Mouse (Mus musculus): ENCODE measurements around the gene Msx3. TPM values are rescaled to one million over a fixed set of nuclear protein-coding genes. Genes with fewer than 3 reads are reported as not detected.

Msx3 gene
- total RNA-seq, 2 experiments from 2014 or later: not detected

- no peak for DNase-seq
- intact Hi-C loops (cut with DNase I): no loop called here
Observed at GRCm38 (mm10) chr7:139998691-139999350, 50.1 kb downstream of the Msx3 start.

Other genes starting within 250 kb of the Msx3 start
- gene Adgra1, start 214.9 kb downstream of the Msx3 start, total RNA-seq (2021): not detected
- not detected for gene Kndc1, start 154.4 kb downstream of the Msx3 start, total RNA-seq (2021)
- gene Utf1, start 105.3 kb downstream of the Msx3 start, total RNA-seq (2021): not detected
- not detected for gene 6430531B16Rik, start 70.3 kb downstream of the Msx3 start, total RNA-seq (2021)
- gene Adam8, start 56.5 kb downstream of the Msx3 start, total RNA-seq (2021): under 1 TPM; 0.49 to 0.61 TPM
- 10 to 100 TPM; 10.1 to 12.4 TPM for gene Zfp511, start 12.7 kb downstream of the Msx3 start, total RNA-seq (2021)
- 10 to 100 TPM; 26.9 to 34.4 TPM for gene Tubgcp2, start 12.4 kb downstream of the Msx3 start, total RNA-seq (2021)
- gene Caly, start 33.5 kb upstream of the Msx3 start, total RNA-seq (2021): not detected
- gene Prap1, start 44.3 kb upstream of the Msx3 start, total RNA-seq (2021): not detected
- gene Fuom, start 53.4 kb upstream of the Msx3 start, total RNA-seq (2021): 10 to 100 TPM; 72.7 to 79.5 TPM
- gene Paox, start 66.7 kb upstream of the Msx3 start, total RNA-seq (2021): 1 to 10 TPM; 3.3 to 5.1 TPM
- 100 to 1,000 TPM; 458 to 480 TPM for gene Echs1, start 67.4 kb upstream of the Msx3 start, total RNA-seq (2021)
- 10 to 100 TPM; 24.7 to 28.3 TPM for gene Mtg1, start 88.5 kb upstream of the Msx3 start, total RNA-seq (2021)
- gene Sprn, start 105.8 kb upstream of the Msx3 start, total RNA-seq (2021): 1 to 10 TPM in 1 of 2 experiments, under 1 TPM in 1; 0.46 to 1.0 TPM
- not detected for gene Olfr522, start 115.7 kb upstream of the Msx3 start, total RNA-seq (2021)
- not detected for gene Olfr523, start 124.1 kb upstream of the Msx3 start, total RNA-seq (2021)
- not detected for gene Olfr524, start 156.9 kb upstream of the Msx3 start, total RNA-seq (2021)
- gene Cd163l1, start 169.2 kb upstream of the Msx3 start, total RNA-seq (2021): not detected
- not detected for gene 5830411N06Rik, start 198.2 kb upstream of the Msx3 start, total RNA-seq (2021)